In genomic region chr5:84414931-84415431, GRCm38 (mm10) we compare ENCODE assay signal across 8 mouse cellular contexts. TPM values are rescaled to one million over a fixed set of nuclear protein-coding genes. Genes with fewer than 3 reads are reported as not detected.
DNase-seq lines count a peak whose midpoint lies in the region; ATAC-seq and TF ChIP-seq lines count a peak whose summit lies in the region.

No protein-coding gene starts in this region.

- H3K4me1 ChIP-seq in embryonic facial prominence, embryonic 11.5 days (ENCODE audit: control insufficient read depth, insufficient read depth, low read length) = no peaks in the 10 kb centered on the region
- H3K4me1 ChIP-seq in midbrain, embryonic 15.5 days = peaks cover 7% of the 10 kb centered on the region; the same call in 1 of the 2 replicates

- POLR2A ChIA-PET in Patski (lab: Charles Lee) = no interaction called here

- 8% methylated on average over 8 of the region's 8 CpGs for WGBS in embryonic facial prominence, embryonic 11.5 days
- 5% methylated on average over 8 of the region's 8 CpGs for WGBS in midbrain, embryonic 15.5 days

- peak overlapping the region; percentile 7; the same call in 1 of the 2 replicates for H3K4me3 ChIP-seq in embryonic facial prominence, embryonic 11.5 days (ENCODE audit: low read depth, low read length)
- H3K4me3 ChIP-seq in midbrain, embryonic 15.5 days = peak overlapping the region; percentile 92

- H3K9ac ChIP-seq in embryonic facial prominence, embryonic 11.5 days (replicated peaks; ENCODE audit: low read length) = no peak overlapping the region
- H3K9ac ChIP-seq in midbrain, embryonic 15.5 days = peak overlapping the region; percentile 83

- peak overlapping the region; percentile 19 for H3K4me2 ChIP-seq in embryonic facial prominence, embryonic 11.5 days (ENCODE audit: low read depth, low read length)
- peak overlapping the region; percentile 88 for H3K4me2 ChIP-seq in midbrain, embryonic 15.5 days

- H3K9me3 ChIP-seq in embryonic facial prominence, embryonic 11.5 days (replicated peaks; ENCODE audit: control insufficient read depth, low read length) = no peaks in the 10 kb centered on the region
- H3K9me3 ChIP-seq in midbrain, embryonic 15.5 days = no peaks in the 10 kb centered on the region

- ATAC-seq in Patski = peak; percentile 20
- no peak for ATAC-seq in embryonic facial prominence, embryonic 11.5 days (replicated peaks; ENCODE audit: insufficient number of reproducible peaks, low FRiP score, low TSS enrichment, low read depth)
- peak; percentile 23; the same call in 1 of the 2 replicates for ATAC-seq in midbrain, embryonic 15.5 days (replicated peaks)

- no peak for TF ChIP-seq CTCF in Patski (IDR thresholded peaks at IDR 0.05)

- no peak overlapping the region for H3K27ac ChIP-seq in embryonic facial prominence, embryonic 11.5 days (replicated peaks; ENCODE audit: low read depth, low read length)
- peak overlapping the region; percentile 94 for H3K27ac ChIP-seq in midbrain, embryonic 15.5 days

- no peak for DNase-seq in Patski (ENCODE audit: low read depth, low spot score)
- DNase-seq in embryonic facial prominence, embryonic 11.5 days (ENCODE audit: low spot score) = no peak
- DNase-seq in layer of hippocampus, adult 18-20 months (ENCODE audit: low spot score in 2 of 2) = peak; percentile 52 to 76
- DNase-seq in adrenal gland, postnatal 10 days = no peak
- no peak for DNase-seq in ovary, postnatal 10 days (ENCODE audit: low spot score)
- no peak for DNase-seq in lung, postnatal 14 days
- no peak for DNase-seq in ovary, postnatal 14 days (ENCODE audit: low spot score)

- CTCF ChIA-PET in Patski (lab: Charles Lee) = no interaction called here

- in situ Hi-C loops in Patski (cut with MboI; ENCODE audit: low pct_unique_long_range_greater_than_20kb) = no loop called here

- peaks cover 20% of the 10 kb centered on the region for H3K27me3 ChIP-seq in Patski
- H3K27me3 ChIP-seq in embryonic facial prominence, embryonic 11.5 days (ENCODE audit: control insufficient read depth, insufficient read depth, low read length) = peaks cover 8% of the 10 kb centered on the region
- 0 out of 2 replicates have a peak, but pooled peaks cover 3% of the 10 kb centered on the region for H3K27me3 ChIP-seq in midbrain, embryonic 15.5 days (replicated peaks)

- H3K36me3 ChIP-seq in embryonic facial prominence, embryonic 11.5 days (replicated peaks; ENCODE audit: control insufficient read depth, insufficient read depth, low read depth, low read length) = no peaks in the 10 kb centered on the region
- no peaks in the 10 kb centered on the region for H3K36me3 ChIP-seq in midbrain, embryonic 15.5 days (replicated peaks)

RNA-seq across cellular contexts. Expression of gene Epha5, which starts 2.2 kb away (rescaled TPM):
- not detected for polyA plus RNA-seq in Patski (2021)
- polyA plus RNA-seq in embryonic facial prominence, embryonic 11.5 days (2014; fragmentation: Nextera tagmentation; extraction: Ambion mirVana) = 3.1 and 6.0 TPM in 2 replicates
- 100 to 1,000 TPM; 105 to 114 TPM for total RNA-seq in layer of hippocampus, adult 18-20 months (2021)
- 56.6 and 69.7 TPM in 2 replicates for polyA plus RNA-seq in midbrain, embryonic 15.5 days (2015; fragmentation: Nextera tagmentation; extraction: Ambion mirVana)
- 1 to 10 TPM; 2.8 to 6.8 TPM for total RNA-seq in adrenal gland, postnatal 10 days (2021)

Comparison
In these comparisons a context has a peak if more than half of its experiments do, and no peak if none do; other contexts are left out.
1. DNase-seq: peak in layer of hippocampus, adult 18-20 months (2 of 2); none in Patski (single experiment), embryonic facial prominence, embryonic 11.5 days (single experiment), adrenal gland, postnatal 10 days (single experiment), ovary, postnatal 10 days (single experiment), lung, postnatal 14 days (single experiment) and ovary, postnatal 14 days (single experiment).